Mouse (Mus musculus): ENCODE results near the gene Rlf. TPM values are rescaled to one million over a fixed set of nuclear protein-coding genes. Genes with fewer than 3 reads are reported as not detected.

The Rlf gene
- polyA plus RNA-seq, 1 experiment: 23.2 TPM

DNA sequence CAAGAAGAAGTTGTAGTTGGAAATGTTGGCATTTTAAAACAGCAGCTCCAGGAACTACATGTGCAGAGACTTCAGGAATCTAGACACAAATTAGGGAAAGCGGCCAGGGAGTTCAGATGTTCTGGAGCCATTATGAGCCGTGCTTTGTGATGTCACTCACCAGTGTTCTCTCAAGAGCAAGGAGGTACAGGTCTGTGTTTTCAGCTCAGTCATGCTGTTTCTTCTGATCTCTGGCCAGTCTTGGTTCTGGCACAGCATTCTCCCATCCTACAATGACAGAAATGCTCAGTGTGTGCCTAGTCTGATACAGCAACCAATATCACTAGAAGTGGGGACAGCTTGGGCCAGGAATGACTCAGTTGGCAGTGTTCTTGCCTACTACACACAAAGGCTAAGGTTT, 105.8 kb downstream of the Rlf start, which contains the start of gene Tmco2:
TSS of gene Tmco2 (minus strand) at position 101 of the 400 bp plus-strand sequence.
- no peak for DNase-seq (ENCODE audit: low read depth)
- TF ChIP-seq POLR2A (IDR thresholded peaks at IDR 0.05; ENCODE audit: borderline replicate concordance, extremely low read depth, insufficient read depth, insufficient read length, poor library complexity, severe bottlenecking) (no peak), CTCF (IDR thresholded peaks at IDR 0.05; ENCODE audit: borderline replicate concordance, extremely low read depth, insufficient read depth, insufficient read length) (no peak)

- no peak for DNase-seq (ENCODE audit: low read depth)
- TF ChIP-seq POLR2A (IDR thresholded peaks at IDR 0.05; ENCODE audit: borderline replicate concordance, extremely low read depth, insufficient read depth, insufficient read length, poor library complexity, severe bottlenecking): no peak
- TF ChIP-seq CTCF (IDR thresholded peaks at IDR 0.05; ENCODE audit: borderline replicate concordance, extremely low read depth, insufficient read depth, insufficient read length): no peak
Measured at GRCm38 (mm10) chr4:121103304-121103703, 111.6 kb downstream of the Rlf start.

DNA sequence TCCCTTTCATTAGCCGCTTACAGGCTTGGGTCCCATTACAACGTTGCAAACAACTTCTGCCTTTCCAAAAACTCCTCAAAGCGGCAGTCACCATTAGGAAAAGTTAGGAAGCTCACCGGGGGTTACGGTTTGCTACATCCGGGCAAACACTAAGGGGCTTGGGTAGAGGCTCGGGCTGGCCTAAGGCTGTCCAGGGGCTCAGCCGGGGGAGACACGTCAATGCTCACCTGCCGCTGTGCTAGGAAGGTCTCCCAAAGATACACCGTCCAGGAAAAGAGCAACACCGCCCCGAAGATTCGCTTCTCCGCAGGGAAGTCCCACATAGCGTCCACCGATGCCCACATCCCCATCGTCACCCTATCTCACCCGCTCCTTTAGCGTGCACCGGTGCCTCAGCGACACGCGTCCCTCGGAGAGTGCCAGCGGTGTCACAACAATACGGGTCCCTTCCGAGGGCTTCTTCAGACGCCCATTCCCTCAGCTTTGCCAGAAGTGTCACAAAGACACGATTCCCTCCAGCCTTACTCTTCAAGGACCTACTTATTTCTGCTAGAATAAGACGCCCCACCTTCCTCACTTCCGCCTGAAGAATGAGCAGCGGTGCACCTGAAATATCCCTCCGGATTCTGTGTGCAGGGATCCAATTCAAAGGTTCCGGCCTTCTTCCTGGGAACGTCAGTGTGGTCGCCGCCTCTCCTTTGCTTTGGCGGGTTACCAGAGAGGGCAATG, 117.1 kb downstream of the Rlf start, which contains the start of gene Zmpste24:
TSS of gene Zmpste24 (minus strand) at position 592 of the 729 bp plus-strand sequence.
- no peak for TF ChIP-seq CTCF (IDR thresholded peaks at IDR 0.05; ENCODE audit: borderline replicate concordance, extremely low read depth, insufficient read depth, insufficient read length)
- TF ChIP-seq POLR2A (IDR thresholded peaks at IDR 0.05; ENCODE audit: borderline replicate concordance, extremely low read depth, insufficient read depth, insufficient read length, poor library complexity, severe bottlenecking): no peak; the same call in 1 of the 2 replicates
- DNase-seq (ENCODE audit: low read depth): peak; percentile 98

Other genes starting within 250 kb of the Rlf start
- gene Smap2, start 197.8 kb downstream of the Rlf start, polyA plus RNA-seq (2012; rRNA removed): 34.4 and 59.8 TPM in 2 replicates
- 11.0 and 17.5 TPM in 2 replicates for gene Col9a2, start 175.7 kb downstream of the Rlf start, polyA plus RNA-seq (2012; rRNA removed)
- 17.5 and 19.4 TPM in 2 replicates for gene Zmpste24, start 116.8 kb downstream of the Rlf start, polyA plus RNA-seq (2012; rRNA removed)
- gene Tmco2, start 105.9 kb downstream of the Rlf start, polyA plus RNA-seq (2012; rRNA removed): not detected in 2 replicates
- gene Gm12888, start 109.8 kb upstream of the Rlf start, polyA plus RNA-seq (2012; rRNA removed): not detected in 2 replicates
- not detected in 2 replicates for gene Gm12886, start 208.0 kb upstream of the Rlf start, polyA plus RNA-seq (2012; rRNA removed)

Data from brain, embryonic 14.5 days (tissue).